Mouse (Mus musculus) MEL (cell line): Measurements from ENCODE around the gene Fam102b. TPM values are rescaled to one million over a fixed set of nuclear protein-coding genes. Genes with fewer than 3 reads are reported as not detected.

Experiments
- DNase-seq: peaks from one replicate; pipeline ENCODE4 v3.0.0; 2011; ENCODE audit warnings: low read depth, low spot score
- H3K27ac ChIP-seq: 2 replicates; pipeline ENCODE4 v1.5.1; 2012; ENCODE audit warnings: low read depth, mild to moderate bottlenecking, control low read depth, low read length, moderate library complexity; ENCODE audit not compliant: control insufficient read depth
- H3K27me3 ChIP-seq, 2 experiments: fragments of 150-350 bp in 1 of 2; sonication (generic) in 1 of 2; 2 replicates each; pipeline ENCODE4 v1.6.1; 2012; ENCODE audit warnings: low read length in 2 of 2, mild to moderate bottlenecking in 2 of 2, improper control_type of control experiment in 1 of 2, moderate library complexity in 1 of 2; ENCODE audit not compliant: insufficient read depth in 2 of 2, control insufficient read depth in 1 of 2
- H3K36me3 ChIP-seq, 2 experiments: 2 replicates each; pipeline ENCODE4 v1.6.1; 2012 to 2014; ENCODE audit warnings: low read length in 2 of 2, improper control_type of control experiment in 1 of 2, inconsistent platforms in 1 of 2, mild to moderate bottlenecking in 1 of 2; ENCODE audit not compliant: insufficient read depth in 2 of 2, control insufficient read depth in 1 of 2
- H3K4me1 ChIP-seq, 2 experiments: fragments of 150-350 bp in 1 of 2; sonication (generic) in 1 of 2; 2 replicates each; pipeline ENCODE4 v1.6.1; 2012; ENCODE audit warnings: low read length in 2 of 2, improper control_type of control experiment in 1 of 2, mild to moderate bottlenecking in 1 of 2; ENCODE audit not compliant: insufficient read depth in 2 of 2, control insufficient read depth in 1 of 2
- H3K4me3 ChIP-seq, 2 experiments: fragments of 150-350 bp in 1 of 2; sonication (generic) in 1 of 2; 2 replicates each; pipeline ENCODE4 v1.5.1; 2012; ENCODE audit warnings: low read depth in 2 of 2, low read length in 2 of 2, mild to moderate bottlenecking in 2 of 2, moderate library complexity in 2 of 2, control low read depth in 1 of 2, improper control_type of control experiment in 1 of 2; ENCODE audit not compliant: control insufficient read depth in 1 of 2, insufficient read depth in 1 of 2
- H3K79me2 ChIP-seq: 2 replicates; pipeline ENCODE4 v1.6.1; 2012; ENCODE audit warnings: mild to moderate bottlenecking, low read length, moderate library complexity; ENCODE audit not compliant: control insufficient read depth, poor library complexity, insufficient read depth
- H3K9ac ChIP-seq: 2 replicates; pipeline ENCODE4 v1.6.1; 2012; ENCODE audit warnings: low read depth, mild to moderate bottlenecking, control low read depth, low read length, moderate library complexity; ENCODE audit not compliant: control insufficient read depth, poor library complexity, severe bottlenecking
- H3K9me3 ChIP-seq: fragments of 150-350 bp; sonication (generic); replicated peaks from 2 replicates; pipeline ENCODE4 v1.6.1; 2012; ENCODE audit warnings: mild to moderate bottlenecking, low read length, improper control_type of control experiment, moderate library complexity; ENCODE audit not compliant: insufficient read depth
- CHD1 ChIP-seq: IDR thresholded peaks from 2 replicates; pipeline ENCODE4 v1.6.1; 2012; ENCODE audit warnings: low read depth, mild to moderate bottlenecking, inconsistent platforms, low read length, improper control_type of control experiment
- EP300 ChIP-seq, 2 experiments: IDR thresholded peaks; 2 replicates each; pipeline ENCODE4 v1.6.1; 2011; ENCODE audit warnings: improper control_type of control experiment in 2 of 2, low read length in 2 of 2, low read depth in 1 of 2, mild to moderate bottlenecking in 1 of 2
- ETS1 ChIP-seq: IDR thresholded peaks from 2 replicates; pipeline ENCODE4 v1.6.1; 2012; ENCODE audit warnings: low read depth, mild to moderate bottlenecking, inconsistent platforms, low read length, improper control_type of control experiment, moderate library complexity
- GABPA ChIP-seq: IDR thresholded peaks from 2 replicates; pipeline ENCODE4 v1.6.1; 2012; ENCODE audit warnings: low read depth, mild to moderate bottlenecking, inconsistent platforms, low read length, improper control_type of control experiment, moderate library complexity
- KAT2A ChIP-seq: conservative IDR thresholded peaks from 2 replicates; pipeline ENCODE4 v1.6.1; 2012; ENCODE audit warnings: low read depth, low read length, improper control_type of control experiment, inconsistent platforms
- MAFK ChIP-seq: IDR thresholded peaks from 2 replicates; pipeline ENCODE4 v1.6.1; 2011; ENCODE audit warnings: low read depth, mild to moderate bottlenecking, low read length, improper control_type of control experiment, borderline replicate concordance
- MEF2A ChIP-seq: IDR thresholded peaks from 2 replicates; pipeline ENCODE4 v1.6.1; 2014; ENCODE audit warnings: low read depth, mild to moderate bottlenecking, inconsistent platforms, low read length, improper control_type of control experiment; ENCODE audit not compliant: poor library complexity, insufficient replicate concordance, severe bottlenecking; ENCODE audit errors: extremely low read depth
- NRF1 ChIP-seq: IDR thresholded peaks from 2 replicates; pipeline ENCODE4 v1.6.1; 2014; ENCODE audit warnings: low read depth, mild to moderate bottlenecking, inconsistent platforms, low read length, improper control_type of control experiment, moderate library complexity; ENCODE audit not compliant: poor library complexity, insufficient read depth, severe bottlenecking
- POLR2AphosphoS5 ChIP-seq: IDR thresholded peaks from 2 replicates; pipeline ENCODE4 v1.6.1; 2012; ENCODE audit warnings: low read depth, borderline replicate concordance, mild to moderate bottlenecking, inconsistent platforms, low read length, moderate library complexity, mixed read lengths
- RAD21 ChIP-seq: IDR thresholded peaks from 2 replicates; pipeline ENCODE4 v1.6.1; 2011; ENCODE audit warnings: mild to moderate bottlenecking, low read depth, low read length, improper control_type of control experiment
- RCOR1 ChIP-seq: IDR thresholded peaks from 2 replicates; pipeline ENCODE4 v1.6.1; 2012; ENCODE audit warnings: low read depth, mild to moderate bottlenecking, inconsistent platforms, low read length, improper control_type of control experiment
- SMC3 ChIP-seq: IDR thresholded peaks from 2 replicates; pipeline ENCODE4 v1.6.1; 2011; ENCODE audit warnings: low read depth, low read length, improper control_type of control experiment
- TBP ChIP-seq: IDR thresholded peaks from 2 replicates; pipeline ENCODE4 v1.8.0; 2011; ENCODE audit warnings: low read depth, low read length, improper control_type of control experiment
- UBTF ChIP-seq: IDR thresholded peaks from 2 replicates; pipeline ENCODE4 v1.6.1; 2012; ENCODE audit warnings: low read depth, mild to moderate bottlenecking, inconsistent platforms, low read length, improper control_type of control experiment, moderate library complexity, borderline replicate concordance; ENCODE audit not compliant: insufficient read depth
- ZC3H11A ChIP-seq: IDR thresholded peaks from 2 replicates; pipeline ENCODE4 v1.6.1; 2012; ENCODE audit warnings: low read depth, mild to moderate bottlenecking, inconsistent platforms, low read length, improper control_type of control experiment
- ZMIZ1 ChIP-seq: IDR thresholded peaks from 2 replicates; pipeline ENCODE4 v1.6.1; 2012; ENCODE audit warnings: low read depth, mild to moderate bottlenecking, inconsistent platforms, low read length, improper control_type of control experiment, moderate library complexity
- polyA plus RNA-seq, 2 experiments: library from polyadenylated mRNA; stranded (reverse) in 1 of 2; unstranded in 1 of 2; fragments of >175 nt in 1 of 2; fragments of >200 nt in 1 of 2; gene quantifications; 2 replicates each; pipeline versions ENCODE4 v1.2.1 to v1.2.4; 2012; ENCODE audit warnings: low replicate concordance in 2 of 2, low read depth in 1 of 2; ENCODE audit not compliant: insufficient read length in 2 of 2, insufficient read depth in 1 of 2, missing spikeins in 1 of 2
- total RNA-seq: library from RNA; depleted of rRNA; stranded (reverse); fragments of 300-350 nt; gene quantifications from 2 replicates; pipeline ENCODE4 v1.2.3, GENCODE M21; 2012

Fam102b gene
- total and polyA plus RNA-seq, 3 experiments = 10.4 to 26.9 (median 14.1) TPM

- no peak overlapping the region for H3K4me3 ChIP-seq
- no peaks in the 10 kb centered on the region for H3K4me1 ChIP-seq
These were observed 88.7 kb downstream of the Fam102b start for GRCm38 (mm10) chr3:108938691-108939090.

GRCm38 (mm10) chr3:108933557-108933956 lies 93.8 kb downstream of the Fam102b start:
- Histone ChIP-seq H3K27ac (no peak overlapping the region), H3K9ac (no peak overlapping the region), H3K4me1 (no peaks in the 10 kb centered on the region), H3K4me3 (no peak overlapping the region), H3K9me3 (no peaks in the 10 kb centered on the region), H3K79me2 (no peaks in the 10 kb centered on the region), H3K36me3 (no peaks in the 10 kb centered on the region), H3K27me3 (peaks cover 0 to 1% of the 10 kb centered on the region in 2 experiments; a peak in 1 of 4 replicates)
- TF ChIP-seq SMC3 = no peak
- no peak for TF ChIP-seq EP300 (IDR thresholded peaks at IDR 0.05; ENCODE audit: low read depth in 1 of 2, low read length in 2 of 2)
- no peak for TF ChIP-seq ETS1
- no peak for TF ChIP-seq RAD21
- TF ChIP-seq UBTF = no peak
- no peak for TF ChIP-seq KAT2A
- no peak for TF ChIP-seq CHD1
- no peak for TF ChIP-seq TBP
- no peak for TF ChIP-seq GABPA
- no peak for TF ChIP-seq ZC3H11A
- DNase-seq = no peak

More at GRCm38 (mm10) chr3:108938691-108939090, 88.7 kb downstream of the Fam102b start:
- no peak overlapping the region for H3K27ac ChIP-seq
- no peak for DNase-seq
- no peaks in the 10 kb centered on the region for H3K79me2 ChIP-seq
- H3K9me3 ChIP-seq = no peaks in the 10 kb centered on the region
- peaks cover 0 to 1% of the 10 kb centered on the region in 2 experiments; a peak in 1 of 4 replicates for H3K27me3 ChIP-seq
- TF ChIP-seq RCOR1 (no peak), ZMIZ1 (no peak), NRF1 (no peak), MAFK (no peak), POLR2AphosphoS5 (no peak), MEF2A (no peak), RAD21 (no peak)
- H3K9ac ChIP-seq = no peak overlapping the region
- H3K36me3 ChIP-seq = no peaks in the 10 kb centered on the region
